Mouse (Mus musculus) cerebellum, adult 2 months (tissue): Measurements from ENCODE around the gene Kctd20.

Source experiments
- CTCF ChIP-seq: fragments of 200-500 bp; IDR thresholded peaks from 2 replicates; pipeline ENCODE4 v1.5.1; 2011; ENCODE audit warnings: low read depth, mild to moderate bottlenecking, control low read depth, low read length, moderate library complexity, borderline replicate concordance; ENCODE audit not compliant: insufficient read depth
- POLR2A ChIP-seq: fragments of 200-500 bp; IDR thresholded peaks from 2 replicates; pipeline ENCODE4 v1.6.1; 2011; ENCODE audit warnings: low read length, control low read depth, borderline replicate concordance; ENCODE audit not compliant: insufficient read depth

DNA sequence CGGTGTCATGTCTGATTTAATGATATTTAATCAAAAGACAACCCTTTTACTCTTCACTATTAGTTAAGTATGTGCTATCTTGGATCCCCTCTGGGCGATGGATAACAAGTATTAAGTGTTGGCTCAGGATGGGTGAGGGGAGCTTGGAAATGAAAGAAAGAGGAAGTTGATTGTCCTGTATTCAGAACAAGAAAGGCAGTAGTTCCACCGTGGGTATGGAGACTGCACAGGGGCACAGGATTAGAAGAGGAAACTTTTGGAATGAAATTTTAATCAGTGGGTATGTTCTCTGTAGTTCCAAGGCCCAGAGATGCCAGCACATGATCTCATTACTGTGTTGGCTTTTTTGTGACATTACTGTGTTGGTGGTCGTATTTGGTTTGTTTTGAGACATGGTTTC is 999 bp upstream of the Kctd20 start:
- TF ChIP-seq CTCF (no peak), POLR2A (no peak)
